Mouse (Mus musculus): ENCODE measurements at regions not wholly inside any gene's neighbourhood (a gene's known extent, or its start where the extent isn't known, plus 50 kb on each side); places are given as distances from the start of the nearest gene placed in this dataset.

DNA sequence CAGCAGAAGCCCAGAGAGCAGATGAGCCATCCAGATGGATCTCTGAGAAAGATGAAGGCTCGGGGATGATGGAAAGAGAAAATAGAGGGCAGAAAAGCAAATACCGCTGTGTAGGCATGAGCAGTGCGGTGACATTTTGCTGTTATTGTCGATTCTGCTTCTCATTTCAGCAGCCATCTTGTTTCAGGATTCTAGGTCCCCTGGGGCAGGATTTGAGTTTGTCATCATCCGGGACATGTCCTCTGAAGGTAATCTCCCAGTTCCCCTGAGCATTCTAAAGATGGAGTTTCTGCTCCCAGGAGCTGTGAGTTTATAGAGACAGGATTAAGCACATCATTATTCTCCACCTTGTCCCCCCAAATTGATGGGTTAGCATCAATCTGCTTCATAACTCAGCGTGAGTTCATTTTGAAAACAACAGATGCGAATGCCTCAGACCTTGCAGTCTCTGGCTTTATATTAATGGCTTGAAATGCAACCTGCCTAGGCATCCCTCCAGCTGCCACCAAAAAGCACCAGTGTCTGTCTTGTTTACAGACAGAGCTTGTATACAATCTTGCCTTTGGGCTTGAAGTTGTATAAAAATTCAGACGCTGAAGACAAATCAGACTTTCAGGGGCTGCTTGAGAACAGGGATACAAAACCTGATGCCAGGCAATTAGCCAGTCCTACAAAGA, 128.6 kb upstream of the Foxa2 start:
- DNase-seq: no peak

DNA sequence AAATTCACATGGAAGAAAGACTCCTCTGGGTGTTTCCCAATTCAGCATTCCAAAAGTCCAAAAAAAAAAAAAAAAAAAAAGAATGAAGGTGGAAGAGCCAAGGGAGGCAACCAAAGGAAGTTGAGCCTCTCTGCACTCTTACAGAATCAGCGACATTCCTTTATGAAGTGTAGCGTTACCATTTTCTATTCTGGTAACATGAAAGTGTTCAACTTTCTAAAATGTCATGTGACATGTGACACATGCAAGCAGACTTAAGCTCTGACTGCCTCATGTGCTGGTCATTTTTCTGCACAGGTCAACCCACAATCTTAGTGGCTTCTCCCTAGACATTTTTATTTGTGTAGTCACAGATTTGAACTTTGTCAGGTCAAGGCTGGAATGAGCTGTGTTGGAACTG, 133.5 kb upstream of the Foxa2 start:
- DNase-seq: no peak

DNA sequence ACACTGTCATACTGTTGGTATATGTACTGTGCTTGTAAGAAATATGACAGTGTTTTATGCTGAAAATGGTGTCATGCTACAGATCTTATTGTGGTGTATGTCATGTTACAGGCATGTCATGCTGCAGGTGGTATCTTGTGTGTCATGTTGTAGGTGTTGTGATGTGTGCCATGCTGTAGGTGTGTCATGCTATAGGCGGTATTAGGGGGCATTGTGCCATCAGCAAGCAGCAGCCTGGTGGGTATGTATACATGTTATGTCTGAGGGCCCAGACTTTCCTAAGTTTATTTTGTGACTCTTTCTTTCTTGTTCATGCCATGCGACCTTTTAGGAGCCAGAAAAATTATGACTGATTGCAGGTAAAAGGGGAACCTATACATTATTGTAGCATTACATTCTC, 134.7 kb upstream of the Foxa2 start:
- no peak for DNase-seq

DNA sequence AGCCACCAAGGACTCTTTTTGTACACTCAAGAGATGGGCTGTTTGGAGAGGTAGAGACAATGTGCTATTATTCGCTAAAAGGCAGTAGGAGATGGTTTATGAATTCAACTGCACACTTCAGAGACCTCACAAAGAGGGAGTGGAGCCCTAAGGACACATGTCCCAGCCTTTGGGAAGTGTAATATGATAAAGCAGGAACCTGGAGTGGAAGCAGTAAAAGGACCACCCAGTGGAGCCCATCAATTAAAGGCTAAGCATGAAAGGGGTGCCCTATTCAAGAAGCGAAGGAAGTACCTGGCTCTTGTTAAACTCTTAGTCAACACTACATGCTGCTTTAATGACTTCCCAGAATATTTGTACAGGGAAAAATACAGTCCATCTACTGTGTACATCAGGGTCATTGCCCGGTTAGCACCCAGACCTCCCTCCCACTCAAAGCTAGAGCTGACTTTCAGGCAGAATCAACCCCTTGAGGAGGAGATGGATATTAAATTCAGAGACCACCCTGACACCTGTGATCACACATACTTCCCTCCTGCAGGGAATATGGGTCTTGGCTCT, 135.8 kb upstream of the Foxa2 start:
- DNase-seq: no peak

DNA sequence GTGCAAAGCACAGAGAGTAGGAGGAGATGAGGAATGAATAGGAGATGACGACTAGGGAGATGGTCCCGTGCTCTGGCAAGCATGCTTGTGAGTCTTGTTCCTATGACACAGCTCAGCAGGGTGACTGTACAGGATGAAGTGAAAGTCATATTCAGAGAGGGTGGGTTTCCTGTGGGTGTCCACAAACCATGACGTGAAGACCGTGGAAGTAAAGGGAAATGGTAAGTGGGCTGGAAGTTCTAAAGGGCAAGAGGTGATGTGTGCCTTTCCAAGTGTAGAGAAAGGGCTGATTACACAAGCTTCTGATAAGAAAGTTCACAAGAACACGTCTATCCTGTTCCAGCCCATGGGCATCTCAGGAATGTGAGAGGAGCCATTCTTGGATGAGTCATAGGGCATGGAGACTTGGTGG, 138.0 kb upstream of the Foxa2 start:
- DNase-seq: no peak

DNA sequence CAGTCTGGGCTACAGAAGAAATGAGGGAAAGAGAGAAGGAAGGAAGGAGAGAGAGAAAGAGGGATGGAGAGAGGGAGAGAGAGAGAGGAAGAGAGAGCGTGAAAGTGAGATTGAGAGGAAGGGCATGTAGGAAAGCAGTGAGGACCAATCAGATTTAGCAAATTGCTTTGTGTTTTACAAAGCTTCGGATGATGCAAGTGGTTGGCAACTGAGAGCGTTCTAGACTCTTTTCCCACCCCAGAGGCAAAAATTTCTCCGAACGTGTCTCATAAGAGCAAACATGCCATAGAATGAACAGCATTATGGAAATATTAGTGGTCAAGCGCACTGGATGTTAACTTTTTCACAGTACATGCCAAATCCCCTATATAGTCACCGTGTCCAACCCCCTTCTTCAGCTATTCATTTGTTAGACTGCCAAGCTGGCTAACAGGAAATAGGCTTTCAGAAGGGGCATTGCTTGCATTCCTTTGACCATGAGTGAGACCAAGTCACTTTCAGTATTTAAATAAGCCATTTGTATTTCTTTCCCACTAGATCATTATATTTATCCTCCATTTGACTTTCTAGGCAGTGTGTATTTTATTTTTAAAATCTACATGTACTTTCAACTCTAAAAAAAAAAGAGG, 139.7 kb upstream of the Foxa2 start:
- no peak for DNase-seq

DNA sequence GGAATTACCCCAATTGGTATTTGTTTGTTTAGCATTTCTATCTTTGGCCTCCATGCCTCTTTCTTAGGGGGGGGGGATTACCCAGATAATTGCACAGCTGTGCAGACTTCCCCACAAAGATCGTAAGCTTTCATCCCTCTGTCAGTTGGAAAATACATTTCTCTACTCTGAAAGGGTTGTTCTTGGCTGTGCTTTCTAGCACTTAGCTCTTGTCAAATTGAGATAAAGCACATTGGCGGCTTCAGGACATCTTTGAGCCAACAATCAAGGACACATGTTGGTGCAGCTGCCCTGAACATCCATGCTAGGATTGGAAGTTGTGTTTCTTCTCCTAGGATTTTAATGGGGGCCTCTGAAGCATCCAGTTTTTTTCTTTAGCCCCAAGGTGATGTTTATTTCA, 142.1 kb upstream of the Foxa2 start:
- no peak for DNase-seq

DNA sequence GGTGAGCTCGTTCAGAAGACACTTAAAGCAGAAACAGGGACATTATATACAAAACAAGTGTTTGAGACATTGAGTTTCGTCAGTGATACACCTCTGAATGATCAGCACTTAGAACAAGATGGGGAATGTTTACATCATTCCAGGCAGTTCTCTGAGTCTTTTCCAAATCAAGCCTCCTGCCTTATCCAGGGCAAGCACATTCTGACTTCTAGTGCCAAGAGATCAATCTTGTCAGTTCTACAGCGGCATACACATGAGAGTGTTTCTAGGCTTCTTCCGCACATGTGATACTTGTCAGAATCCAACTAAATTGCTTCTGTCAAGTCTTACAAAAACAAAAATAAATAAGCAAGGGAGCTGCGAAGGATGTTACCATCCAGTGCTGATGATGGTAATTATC, 142.5 kb upstream of the Foxa2 start:
- DNase-seq: no peak

DNA sequence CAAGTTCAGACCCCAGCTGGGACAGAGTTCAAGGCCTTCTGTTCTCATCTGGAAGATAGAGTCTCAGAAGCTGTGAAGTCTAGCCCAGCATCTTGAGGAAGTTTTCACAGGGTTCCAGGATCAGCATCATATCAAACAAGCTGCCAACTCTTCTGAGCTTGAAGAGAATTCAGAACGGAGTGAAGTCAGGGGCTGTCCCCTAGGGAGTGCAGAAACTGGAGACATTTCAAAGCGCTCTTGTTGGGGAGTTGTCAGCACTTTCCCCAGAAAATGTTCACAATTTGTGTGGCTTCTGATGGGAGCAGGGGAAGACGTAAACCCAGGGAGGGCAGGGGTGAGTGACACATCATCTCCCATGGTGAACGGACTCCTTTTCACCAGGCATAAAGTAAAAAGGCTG, 146.2 kb upstream of the Foxa2 start:
- peak; percentile 9 for DNase-seq

DNA sequence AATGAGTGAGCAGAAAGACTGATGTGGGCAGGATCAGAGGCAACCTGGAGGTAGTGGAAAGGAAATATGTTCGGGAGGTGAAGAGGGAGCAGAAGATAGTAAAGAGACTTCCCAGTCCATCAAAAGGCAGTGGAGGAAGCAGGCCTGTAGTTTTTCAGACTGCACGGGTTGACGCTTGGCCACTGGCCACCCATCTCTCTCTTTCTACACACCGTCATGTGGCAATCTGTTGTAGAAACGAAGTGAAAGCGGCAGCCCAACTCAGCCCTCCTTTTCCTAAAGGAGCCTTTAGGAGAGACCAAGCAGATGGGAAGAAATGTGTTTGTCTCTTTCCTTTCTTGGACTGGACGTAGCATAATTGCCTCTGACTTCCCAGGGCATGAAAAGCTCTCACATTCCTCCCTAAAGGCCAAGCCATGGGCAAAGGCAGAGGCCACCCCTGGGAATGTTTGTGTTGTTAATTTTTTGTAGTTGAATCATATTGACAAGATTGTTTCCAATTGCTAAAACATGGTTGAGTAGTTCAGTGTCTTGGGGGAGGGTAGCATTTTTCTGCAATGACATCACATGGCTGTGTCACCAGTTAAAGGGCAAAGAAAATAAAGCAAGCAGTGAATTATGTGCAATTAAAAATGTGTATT, 150.7 kb upstream of the Foxa2 start:
- DNase-seq: peak; percentile 25

DNA sequence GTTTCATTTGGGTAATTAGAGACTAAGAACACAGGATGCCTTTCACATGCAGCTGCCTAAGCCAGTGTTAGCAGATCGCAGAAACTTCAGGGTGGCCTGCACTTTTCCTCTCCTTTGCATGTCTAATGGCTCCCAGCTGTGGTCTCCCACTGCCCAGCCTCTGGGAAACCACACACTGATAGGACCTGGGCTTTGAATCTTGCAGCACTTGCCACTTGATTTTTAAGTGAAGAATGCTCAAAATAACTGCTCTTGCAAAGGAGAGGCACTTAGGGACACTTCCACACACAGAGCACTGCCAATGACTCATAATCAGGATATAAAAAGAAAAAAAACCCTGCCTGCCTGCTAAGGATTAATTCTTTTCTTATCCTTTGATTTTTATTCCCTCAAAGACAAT, 159.9 kb upstream of the Foxa2 start:
- DNase-seq: no peak

DNA sequence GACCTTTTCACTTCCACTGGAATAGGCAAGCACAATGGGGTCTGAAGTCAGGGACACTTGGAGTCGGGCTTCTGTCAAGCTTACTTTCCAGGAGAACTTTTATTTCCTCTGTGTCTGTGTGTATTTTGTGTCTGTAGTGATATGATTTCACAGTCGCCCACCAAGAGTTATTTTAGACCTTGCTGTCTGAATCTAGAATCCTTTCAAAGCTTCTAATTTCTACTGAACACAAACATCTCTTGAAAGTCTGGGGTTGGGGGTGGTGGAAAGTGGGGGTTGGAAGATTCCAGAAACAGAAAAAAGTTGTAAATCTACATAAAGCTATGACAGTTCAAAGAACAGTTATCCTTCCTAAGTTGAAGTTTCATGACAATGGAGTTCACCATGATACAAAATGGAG, 164.0 kb upstream of the Foxa2 start:
- no peak for DNase-seq

DNA sequence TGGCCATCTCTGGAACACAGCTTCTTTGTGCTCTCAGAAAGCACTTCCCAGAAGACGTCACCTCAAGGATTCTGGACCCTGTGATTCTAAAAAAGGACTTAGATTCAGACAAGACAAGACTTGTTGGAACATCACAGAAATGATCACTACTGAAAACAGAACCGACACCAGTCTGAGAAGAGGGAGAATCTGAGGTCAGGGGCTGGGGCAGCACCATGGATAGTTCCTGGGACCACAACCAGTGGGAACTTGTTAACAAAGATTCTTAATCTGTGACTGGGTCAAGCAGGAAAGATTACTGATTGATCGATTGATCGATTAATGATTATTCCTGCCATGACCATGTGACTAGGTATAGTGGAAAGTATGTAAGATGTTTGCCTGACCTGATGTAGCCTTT, 170.4 kb upstream of the Foxa2 start:
- DNase-seq: no peak

DNA sequence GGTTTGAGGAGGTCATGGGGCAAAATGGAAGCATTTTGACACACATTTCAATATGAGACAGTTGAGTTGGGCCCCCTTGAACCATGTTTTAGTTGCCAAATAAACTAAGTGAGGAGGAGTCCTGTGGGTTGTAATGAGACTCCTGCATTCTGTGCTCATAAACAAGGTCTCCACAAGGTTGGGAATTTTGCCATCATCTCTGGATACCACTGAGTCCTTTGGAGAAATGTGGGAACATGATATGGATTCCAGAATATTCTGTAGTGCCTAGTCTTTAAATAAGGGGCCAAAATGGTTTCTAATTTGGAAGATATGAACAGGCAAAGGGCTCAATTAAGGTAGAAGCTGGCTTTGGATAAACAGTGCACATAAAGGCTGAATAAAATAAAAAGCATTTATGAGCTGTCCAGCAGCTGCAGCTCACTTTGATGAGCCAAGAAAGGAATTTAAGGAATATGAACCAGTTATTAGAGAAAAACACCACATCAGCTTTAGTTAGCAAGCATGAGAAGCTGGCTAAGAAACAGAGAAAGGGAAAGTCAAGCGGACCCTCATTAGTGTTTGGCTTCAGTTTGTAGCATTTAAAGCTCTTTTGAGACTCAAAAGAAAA, 161.3 kb upstream of the Sstr4 start:
- no peak for DNase-seq

DNA sequence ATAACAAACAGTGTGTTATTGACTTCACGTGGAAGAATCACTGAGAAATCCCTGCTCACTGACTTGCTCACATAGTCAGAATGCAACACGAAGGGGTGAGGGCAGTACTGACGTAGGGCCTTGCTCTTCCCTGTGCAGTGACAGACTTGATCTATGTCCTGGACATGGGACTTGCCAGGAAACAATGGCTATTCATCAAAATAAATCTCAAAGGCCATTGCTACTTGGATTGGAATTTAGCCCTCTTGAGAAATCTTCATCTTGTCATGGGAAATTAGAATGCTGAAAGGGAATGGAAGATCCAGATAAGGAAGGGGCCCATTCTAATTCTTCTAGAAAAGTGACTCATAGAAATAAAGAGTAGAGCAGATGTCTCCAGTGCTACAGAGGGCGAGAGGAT, 158.0 kb upstream of the Sstr4 start:
- no peak for DNase-seq

DNA sequence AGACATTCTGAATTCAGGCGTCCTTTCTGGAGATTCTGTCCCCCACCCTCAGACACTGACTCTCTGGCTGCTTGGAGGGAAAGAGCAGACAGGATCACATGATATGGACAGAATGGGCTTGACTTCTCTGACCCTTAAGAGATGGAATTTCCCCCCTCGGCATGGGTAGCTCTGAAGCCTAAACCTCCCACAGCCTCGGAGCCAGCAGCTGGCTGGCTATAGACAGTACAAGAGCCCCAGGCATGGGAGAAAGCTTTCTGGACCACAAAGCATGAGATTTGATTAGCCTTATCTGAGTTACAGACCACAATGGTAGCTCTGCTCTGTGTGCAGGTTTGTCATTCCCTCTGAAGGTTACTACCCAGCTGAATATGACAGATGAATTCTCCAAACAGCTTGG, 156.1 kb upstream of the Sstr4 start:
- no peak for DNase-seq

DNA sequence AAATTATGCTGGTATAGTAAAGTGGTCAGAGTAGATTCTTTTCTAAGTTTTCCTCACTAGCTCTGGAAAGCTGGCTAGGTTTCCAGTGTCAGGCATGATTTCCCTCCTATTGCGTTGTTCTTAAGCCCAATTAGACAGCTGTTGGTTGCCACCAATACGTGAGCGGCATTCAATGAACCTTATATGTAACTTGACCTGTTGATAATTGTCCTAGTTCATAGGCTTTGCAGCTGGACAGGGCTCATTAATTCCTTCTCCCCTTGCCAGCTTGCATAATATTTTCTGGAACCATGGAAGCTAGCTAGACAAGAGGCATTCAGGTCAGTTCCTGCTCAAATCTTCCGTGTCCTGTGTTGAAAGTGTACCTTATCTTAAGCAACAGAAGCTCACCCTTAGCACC, 152.9 kb upstream of the Sstr4 start:
- DNase-seq: no peak

DNA sequence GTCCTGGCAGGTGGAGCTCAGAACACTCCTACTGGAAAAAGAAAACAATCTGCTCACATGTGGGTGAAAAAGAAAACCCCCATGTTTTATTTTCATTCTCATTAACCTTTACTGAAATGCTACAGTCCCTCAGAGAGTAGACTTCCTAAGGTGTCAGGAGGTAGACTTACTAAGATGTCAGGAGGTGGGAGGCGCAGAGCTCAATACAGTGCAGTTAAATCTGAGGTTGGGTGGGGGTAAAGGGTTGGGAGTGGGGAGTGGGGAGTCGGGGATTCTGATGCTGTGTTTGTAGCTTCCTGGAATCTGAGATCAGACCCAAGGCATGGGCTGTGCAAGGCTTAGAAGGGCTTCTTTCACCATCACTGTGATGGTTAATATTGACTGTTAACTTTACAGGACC, 149.6 kb upstream of the Sstr4 start:
- no peak for DNase-seq

DNA sequence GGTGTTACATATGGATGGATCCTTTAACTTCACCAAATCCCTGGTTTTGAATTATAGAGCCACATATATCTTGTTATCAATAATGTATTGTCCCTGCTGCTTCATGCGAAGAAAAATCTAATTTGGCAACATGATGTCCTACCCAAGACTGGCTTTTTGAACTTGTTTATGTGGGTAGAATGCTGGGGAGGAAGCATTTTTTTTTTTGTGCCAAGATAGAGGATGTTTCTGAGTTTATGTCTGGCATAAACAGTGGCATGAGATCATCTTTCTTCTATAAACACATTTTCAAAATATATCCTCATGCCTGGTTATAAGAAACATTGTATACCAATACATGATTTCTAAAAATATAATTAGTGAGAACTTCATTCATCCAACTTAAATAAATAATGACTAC, 144.2 kb upstream of the Sstr4 start:
- DNase-seq: no peak

DNA sequence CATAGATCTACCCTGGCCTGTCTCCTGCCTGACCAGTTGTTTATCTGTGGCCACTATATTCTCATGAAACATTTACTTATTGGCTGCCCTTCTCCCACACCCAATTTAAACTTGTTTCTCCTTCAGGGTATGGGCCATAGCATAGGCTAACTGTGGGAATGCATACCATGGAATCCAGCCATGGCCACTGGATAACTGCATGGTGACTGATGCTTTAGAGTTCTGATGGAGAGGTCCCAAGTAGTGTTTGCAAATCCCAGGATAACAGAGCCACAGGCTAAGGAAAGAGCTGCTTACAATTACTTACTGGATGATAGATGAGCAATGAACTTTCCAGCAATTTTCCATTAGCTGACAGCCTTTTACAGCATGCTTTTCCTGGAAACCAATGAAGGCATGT, 139.5 kb upstream of the Sstr4 start:
- DNase-seq: no peak

DNA sequence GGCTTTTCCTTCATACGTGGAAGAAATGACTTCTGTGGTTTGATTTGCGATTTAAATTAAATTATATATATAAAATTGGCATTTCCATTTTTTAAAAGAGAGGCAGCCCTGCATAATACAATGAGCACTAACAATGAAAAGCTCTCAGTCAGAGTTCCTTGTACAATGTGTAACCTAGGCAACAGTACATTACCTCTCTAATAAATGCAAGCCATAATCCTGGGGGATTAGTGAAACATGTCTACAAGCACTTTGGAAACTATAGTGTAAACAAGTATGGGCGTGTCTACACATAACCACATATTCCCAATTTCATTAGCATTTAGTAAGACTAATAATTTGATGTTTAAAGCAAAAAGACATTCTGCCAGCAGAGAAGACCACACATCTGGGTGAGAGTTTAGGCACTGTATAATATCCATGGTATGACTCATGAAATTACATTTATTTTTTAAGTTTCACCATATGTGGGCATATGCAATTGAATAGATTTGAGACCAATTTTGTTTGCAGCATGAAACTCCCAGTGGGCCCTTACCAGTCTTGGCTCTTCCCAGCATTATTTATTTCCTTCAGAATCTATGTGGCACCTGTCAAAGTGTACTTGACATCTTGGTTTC, 130.9 kb upstream of the Sstr4 start:
- DNase-seq: no peak

DNA sequence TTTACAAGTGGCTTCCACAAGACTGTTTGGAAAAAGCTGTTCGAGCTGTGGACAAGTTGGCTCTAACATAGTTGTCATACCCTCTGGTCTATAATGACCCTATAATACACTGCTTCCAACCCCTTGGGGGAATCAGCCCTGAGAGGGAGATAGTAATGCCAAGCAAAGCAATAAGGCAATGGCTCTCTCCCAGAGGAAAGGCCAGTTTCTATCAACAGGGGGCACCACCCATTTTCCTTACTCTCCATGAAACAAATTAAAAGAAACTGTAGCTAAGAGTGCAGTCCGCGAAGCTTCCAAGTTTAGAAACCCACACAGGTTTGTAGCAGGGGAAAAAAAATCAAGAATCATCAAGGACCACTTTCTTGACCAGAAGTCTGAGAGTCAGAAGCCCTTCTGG, 115.9 kb upstream of the Sstr4 start:
- peak; percentile 51 for DNase-seq

DNA sequence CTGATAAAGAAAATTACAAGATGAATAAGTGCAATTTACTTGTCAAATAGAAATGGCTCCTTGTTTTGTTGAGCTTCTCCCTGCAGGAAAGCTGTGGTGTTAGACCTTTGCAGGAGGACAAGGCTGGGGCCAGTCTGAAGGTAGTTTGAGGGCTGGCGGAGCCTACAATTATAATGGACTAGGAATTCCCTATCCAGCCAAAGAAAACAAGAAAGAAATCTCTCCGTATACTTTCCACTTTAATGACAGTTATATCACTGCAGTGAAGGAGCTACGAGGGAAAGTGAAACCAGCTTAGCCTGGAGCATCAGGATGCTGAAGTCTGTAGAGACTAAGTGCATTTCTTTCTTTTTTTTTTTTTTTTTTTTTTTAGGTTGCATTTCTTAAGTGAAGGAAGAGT, 104.8 kb upstream of the Sstr4 start:
- DNase-seq: no peak

DNA sequence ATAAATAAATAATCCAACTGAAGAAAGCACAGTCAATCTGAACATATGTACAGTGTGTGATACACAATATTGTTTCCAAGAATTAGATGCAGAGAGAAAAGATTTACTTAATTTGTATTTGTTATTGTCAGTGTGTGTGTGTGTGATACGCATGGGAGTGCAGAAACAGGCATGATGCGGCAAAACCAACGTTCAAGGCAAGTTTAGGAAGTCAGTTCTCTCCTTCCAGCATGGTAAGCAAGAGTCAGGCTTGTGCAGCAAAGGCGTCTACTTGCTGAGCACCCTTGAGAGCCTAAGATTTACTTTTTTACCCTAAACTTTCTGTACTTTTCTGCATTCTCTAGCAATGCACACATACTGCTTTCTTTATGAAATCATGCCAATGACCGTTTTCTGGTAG, 102.7 kb upstream of the Sstr4 start:
- DNase-seq: no peak
